Mouse (Mus musculus): ENCODE data around the gene Snapc4. TPM values are rescaled to one million over a fixed set of nuclear protein-coding genes. Genes with fewer than 3 reads are reported as not detected.

The Snapc4 gene
- total RNA-seq, 4 experiments from 2014 or later, result 72.9 to 86.2 (median 82.1) TPM

DNA sequence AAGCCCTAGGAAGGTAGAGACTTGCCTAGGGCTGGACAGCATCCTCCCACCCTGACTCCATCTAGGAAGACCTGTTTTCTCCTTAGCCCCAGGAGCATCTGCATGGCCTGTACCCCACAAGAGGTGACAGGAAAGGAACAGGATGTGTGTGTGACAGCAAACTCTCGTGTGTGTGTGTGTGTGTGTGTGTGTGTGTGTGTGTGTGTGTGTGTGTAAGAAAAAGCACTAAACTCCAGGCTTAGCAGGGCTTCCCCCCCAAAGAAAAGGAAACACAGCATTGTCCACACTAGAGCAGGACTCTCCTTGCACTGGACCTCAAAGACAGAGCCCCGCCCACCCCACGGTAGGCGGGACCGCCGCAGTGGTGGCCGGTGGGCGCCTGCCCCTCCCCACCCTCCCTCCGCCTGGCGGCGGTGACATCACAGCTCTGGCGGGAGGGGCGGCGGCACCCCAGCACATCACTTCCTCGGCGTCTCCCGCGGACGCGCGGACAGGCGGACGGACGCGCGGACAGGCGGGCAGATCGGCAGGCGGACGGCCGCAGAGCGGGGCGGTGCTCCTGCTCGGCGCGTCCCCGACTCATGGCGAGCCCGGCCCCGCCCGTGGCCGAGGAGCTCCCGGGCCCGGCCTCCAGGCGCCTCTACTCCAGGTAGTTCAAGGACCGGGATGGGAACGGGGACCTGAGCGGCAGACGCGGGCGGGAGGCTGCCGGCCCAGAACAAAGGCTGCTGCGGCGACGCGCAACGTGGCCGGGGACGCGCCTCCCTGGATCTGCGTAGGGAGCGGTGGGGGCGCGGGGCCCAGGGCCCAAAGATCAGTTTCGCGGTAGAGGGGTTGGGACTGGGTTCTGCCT is 65.2 kb downstream of the Snapc4 start, which contains the start of gene Gpsm1:
Gpsm1 (plus strand) TSS at position 444 of the 853 bp plus-strand sequence.
- peak in 1 of 2 experiments; percentile 68 for DNase-seq (ENCODE audit: low spot score in 2 of 2)

DNA sequence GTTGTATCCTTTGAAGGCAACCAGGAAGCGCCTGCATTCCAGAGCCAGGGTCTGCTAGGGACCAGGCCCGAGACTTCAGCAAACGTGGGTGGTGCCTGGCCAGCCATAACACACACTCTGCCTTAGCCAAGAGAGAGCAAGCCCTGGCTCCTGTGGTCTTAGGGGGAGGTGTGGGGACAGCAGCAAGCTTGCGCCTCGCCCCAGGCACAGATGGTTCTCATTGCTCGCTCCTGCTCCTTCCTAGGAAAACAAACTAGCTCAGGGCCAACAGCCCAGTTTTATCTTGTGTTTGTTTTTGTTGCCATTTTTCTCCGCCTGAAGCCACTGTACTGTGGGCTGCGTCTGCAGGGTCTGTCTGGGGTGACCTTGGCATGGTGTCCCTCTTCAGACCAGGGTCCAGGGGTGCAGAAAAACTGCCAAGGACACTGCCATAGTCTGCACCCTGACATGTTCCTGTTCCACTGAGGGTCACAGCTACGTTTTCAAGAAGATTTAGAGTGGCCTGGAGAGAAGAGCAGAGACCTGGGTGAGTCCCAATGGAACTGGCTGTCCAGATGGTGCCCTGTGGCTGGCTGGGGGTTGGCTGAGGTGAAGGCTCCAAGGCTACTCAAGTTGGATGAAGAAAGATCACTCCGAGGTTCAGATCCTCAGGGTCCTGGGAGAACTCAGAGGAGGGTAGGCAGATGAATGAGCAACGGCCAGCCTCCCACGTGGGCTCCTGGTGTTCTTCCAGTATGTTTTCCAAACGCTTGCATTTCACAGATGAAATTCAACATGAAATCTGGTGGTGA is 66.0 kb downstream of the Snapc4 start:
- DNase-seq (ENCODE audit: low spot score in 2 of 2), result no peak

DNA sequence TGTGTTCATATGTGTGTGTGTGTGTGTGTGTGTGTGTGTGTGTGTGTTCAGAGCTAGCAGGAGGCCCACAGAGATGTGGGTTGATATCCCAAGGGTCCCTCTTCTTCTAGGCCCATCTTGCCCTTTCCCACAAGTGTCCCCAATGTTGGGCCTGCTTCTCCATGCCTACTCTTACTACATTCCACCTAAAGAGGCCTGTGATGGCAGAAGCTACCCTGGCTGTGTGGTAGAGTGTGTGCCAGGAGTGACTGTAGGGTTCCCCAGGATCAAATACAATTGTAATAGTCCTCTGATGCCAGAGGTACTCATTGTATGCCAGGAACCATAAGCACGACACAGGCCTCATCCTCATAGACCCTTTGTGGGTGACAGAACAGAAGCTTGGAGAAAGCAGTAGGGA is 67.1 kb downstream of the Snapc4 start:
- DNase-seq (ENCODE audit: low spot score in 2 of 2), result no peak

DNA sequence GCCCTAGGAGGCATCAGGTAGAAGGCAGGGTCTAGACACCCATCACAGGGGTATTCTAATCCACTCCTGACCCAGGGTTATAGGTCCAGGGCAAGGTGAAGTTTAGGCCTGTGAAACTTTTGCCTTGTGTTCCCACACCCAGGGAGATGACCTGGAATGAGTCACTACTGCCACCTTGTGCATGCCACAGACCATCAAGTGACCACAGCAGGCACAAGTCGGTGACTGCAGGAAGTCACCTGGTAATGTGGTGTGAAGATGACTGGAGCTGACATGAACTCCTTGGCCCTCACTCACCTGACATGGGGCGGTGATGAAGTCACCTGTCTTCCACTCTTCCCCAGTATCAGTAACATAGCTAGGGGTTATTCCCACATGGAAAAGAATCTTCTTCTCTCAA is 67.6 kb downstream of the Snapc4 start:
- no peak for DNase-seq (ENCODE audit: low spot score in 2 of 2)

Other genes starting within 250 kb of the Snapc4 start
- gene Lhx3, start 172.4 kb downstream of the Snapc4 start, total RNA-seq (2022), result under 1 TPM in 3 of 4 experiments, not detected in 1; 0.27 to 0.53 (median 0.31) TPM
- 10 to 100 TPM; 22.9 to 26.5 (median 24.9) TPM for gene Qsox2, start 143.1 kb downstream of the Snapc4 start, total RNA-seq (2022)
- gene Ccdc187, start 86.1 kb downstream of the Snapc4 start, total RNA-seq (2022), result 1 to 10 TPM in 3 of 4 experiments, under 1 TPM in 1; 0.47 to 1.9 (median 1.5) TPM
- gene Gpsm1, start 65.1 kb downstream of the Snapc4 start, total RNA-seq (2022), result 10 to 100 TPM; 44.1 to 48.7 (median 45.6) TPM
- gene Dnlz, start 28.5 kb downstream of the Snapc4 start, total RNA-seq (2022), result 10 to 100 TPM; 22.4 to 27.7 (median 24.8) TPM
- gene Card9, start 19.7 kb downstream of the Snapc4 start, total RNA-seq (2022), result 1 to 10 TPM; 1.6 to 6.1 (median 4.1) TPM
- 100 to 1,000 TPM; 125 to 165 (median 148) TPM for gene Entr1, start 8.7 kb upstream of the Snapc4 start, total RNA-seq (2022)
- gene Pmpca, start 8.7 kb upstream of the Snapc4 start, total RNA-seq (2022), result 10 to 100 TPM; 87.2 to 97.4 (median 91.3) TPM
- gene Inpp5e, start 28.6 kb upstream of the Snapc4 start, total RNA-seq (2022), result 10 to 100 TPM; 23.9 to 27.9 (median 25.8) TPM
- 10 to 100 TPM; 48.2 to 56.5 (median 54.5) TPM for gene Sec16a, start 64.6 kb upstream of the Snapc4 start, total RNA-seq (2022)
- 10 to 100 TPM; 31.0 to 36.2 (median 34.2) TPM for gene Notch1, start 136.0 kb upstream of the Snapc4 start, total RNA-seq (2022)
- 10 to 100 TPM; 62.4 to 90.7 (median 72.7) TPM for gene Egfl7, start 199.4 kb upstream of the Snapc4 start, total RNA-seq (2022)
- not detected for gene Gm20532, start 206.0 kb upstream of the Snapc4 start, total RNA-seq (2022)
- 1 to 10 TPM; 1.1 to 4.9 (median 3.7) TPM for gene Agpat2, start 223.8 kb upstream of the Snapc4 start, total RNA-seq (2022)
- gene Fam69b, start 247.8 kb upstream of the Snapc4 start, total RNA-seq (2022), result 10 to 100 TPM; 66.1 to 70.8 (median 68.5) TPM